Mouse (Mus musculus) thymus, postnatal 36 days (tissue): ENCODE data around the gene Kif13a.

Experiments used
- DNase-seq, 2 experiments: peaks; one replicate each; pipeline ENCODE4 v3.0.0; 2022; ENCODE audit warnings: mixed read lengths in 2 of 2

The Kif13a gene

GRCm38 (mm10) chr13:46880736-46881135, 48.9 kb downstream of the Kif13a start:
- no peak for DNase-seq

GRCm38 (mm10) chr13:46880243-46880642, 49.4 kb downstream of the Kif13a start:
- no peak for DNase-seq

GRCm38 (mm10) chr13:46877049-46877448, 52.6 kb downstream of the Kif13a start:
- no peak for DNase-seq

GRCm38 (mm10) chr13:46875377-46875776, 54.3 kb downstream of the Kif13a start:
- DNase-seq, result no peak

GRCm38 (mm10) chr13:46872732-46873131, 56.9 kb downstream of the Kif13a start:
- no peak for DNase-seq

GRCm38 (mm10) chr13:46872194-46872593, 57.5 kb downstream of the Kif13a start:
- no peak for DNase-seq

GRCm38 (mm10) chr13:46869464-46869863, 60.2 kb downstream of the Kif13a start:
- DNase-seq, result no peak

GRCm38 (mm10) chr13:46863169-46863748, 66.4 kb downstream of the Kif13a start:
- DNase-seq, result no peak

DNA sequence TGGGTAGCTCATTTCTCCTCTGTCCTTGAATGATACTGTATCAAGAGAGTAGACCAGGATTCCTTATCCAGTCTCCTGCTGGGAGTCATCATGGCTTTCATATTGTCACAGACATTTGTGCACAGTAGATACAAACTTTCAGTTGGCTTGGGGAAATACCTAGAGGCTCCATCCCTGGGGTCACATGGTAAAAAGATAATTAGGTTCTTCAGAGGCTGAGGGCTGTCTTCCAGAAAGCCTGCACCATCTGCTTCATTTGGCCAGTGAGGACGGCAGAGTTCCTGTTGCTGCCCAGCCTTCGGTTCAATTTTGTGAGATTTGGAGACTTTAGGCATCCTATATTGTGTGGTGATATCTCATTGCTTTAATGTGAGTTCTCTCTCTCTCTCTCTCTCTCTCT, 69.8 kb downstream of the Kif13a start:
- DNase-seq, result no peak

DNA sequence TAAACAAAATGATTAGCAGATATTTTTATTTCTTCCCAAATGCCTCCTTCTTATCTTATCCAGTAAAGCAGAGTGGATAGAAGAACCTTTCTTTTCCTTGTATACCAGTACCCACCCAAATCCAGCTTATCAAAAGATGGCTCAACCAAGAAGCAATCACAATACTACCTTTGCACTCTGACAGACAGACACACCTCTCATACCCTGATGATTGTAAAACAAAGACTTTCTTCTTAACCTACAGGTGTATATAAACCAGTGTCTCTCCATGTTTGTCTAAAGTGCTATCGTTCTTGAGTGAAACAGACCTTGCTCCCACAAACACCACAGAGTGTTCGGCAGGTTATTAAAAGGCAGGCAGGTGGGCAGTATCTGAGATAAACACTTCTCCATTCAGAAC, 70.5 kb downstream of the Kif13a start:
- DNase-seq, result no peak

- DNase-seq, result no peak
Measured at GRCm38 (mm10) chr13:46858835-46859152, 70.9 kb downstream of the Kif13a start.

DNA sequence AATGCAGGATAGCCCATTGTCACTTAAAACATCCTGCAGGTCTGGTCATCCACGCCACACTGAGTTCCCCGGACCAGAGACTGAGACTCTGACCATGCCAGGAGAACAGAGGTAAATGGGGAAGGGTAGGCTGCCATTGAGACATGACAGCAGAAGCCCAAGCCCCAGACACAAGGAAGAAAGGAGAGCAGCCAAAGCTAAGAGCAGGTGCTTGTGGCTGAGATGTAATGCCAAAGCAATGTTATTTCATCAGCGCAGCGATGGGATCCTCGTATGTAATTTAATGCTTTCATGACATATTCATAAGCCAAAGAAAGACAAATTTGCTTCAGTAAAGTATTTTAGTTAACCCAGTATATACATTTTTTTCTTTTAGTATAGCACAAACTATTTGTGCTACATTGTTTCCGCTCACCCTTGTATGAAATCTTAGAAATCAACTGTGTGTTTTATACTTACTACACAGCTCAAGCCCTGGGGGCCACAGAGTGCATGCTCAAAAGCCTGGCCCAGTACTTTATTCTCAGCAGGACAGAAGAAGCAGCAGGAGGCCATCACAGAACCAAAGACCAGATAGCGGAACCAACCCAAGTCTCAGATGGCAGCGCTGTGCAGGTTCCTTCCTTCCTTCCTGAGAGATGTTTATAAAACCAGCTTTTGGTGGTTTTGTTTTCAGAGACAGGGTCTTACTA, 71.4 kb downstream of the Kif13a start:
- no peak for DNase-seq

GRCm38 (mm10) chr13:46854456-46854855, 75.2 kb downstream of the Kif13a start:
- no peak for DNase-seq

GRCm38 (mm10) chr13:46852470-46852869, 77.2 kb downstream of the Kif13a start:
- no peak for DNase-seq

DNA sequence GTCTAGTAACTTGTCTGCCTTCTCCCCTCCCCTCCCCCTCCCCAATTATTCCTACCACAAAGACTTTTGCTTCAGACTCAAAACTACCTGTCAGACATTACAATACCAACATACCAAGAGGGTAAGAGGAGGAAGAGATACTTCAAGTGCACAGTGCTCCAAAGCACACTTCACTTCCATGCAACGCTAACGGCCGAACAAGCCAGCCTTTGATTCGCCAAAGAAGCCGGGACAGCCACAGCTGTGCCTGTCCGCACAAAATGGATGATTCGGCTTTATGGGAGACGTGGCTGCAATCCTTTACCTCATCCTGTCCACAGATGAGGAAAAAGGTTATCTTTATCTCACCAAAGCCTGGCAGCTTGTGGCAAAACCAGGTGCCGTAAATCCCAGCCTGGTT, 84.2 kb downstream of the Kif13a start:
- DNase-seq, result no peak

- DNase-seq, result peak in 1 of 2 experiments; percentile 9
Measured at GRCm38 (mm10) chr13:46844561-46845235, 85.0 kb downstream of the Kif13a start.

DNA sequence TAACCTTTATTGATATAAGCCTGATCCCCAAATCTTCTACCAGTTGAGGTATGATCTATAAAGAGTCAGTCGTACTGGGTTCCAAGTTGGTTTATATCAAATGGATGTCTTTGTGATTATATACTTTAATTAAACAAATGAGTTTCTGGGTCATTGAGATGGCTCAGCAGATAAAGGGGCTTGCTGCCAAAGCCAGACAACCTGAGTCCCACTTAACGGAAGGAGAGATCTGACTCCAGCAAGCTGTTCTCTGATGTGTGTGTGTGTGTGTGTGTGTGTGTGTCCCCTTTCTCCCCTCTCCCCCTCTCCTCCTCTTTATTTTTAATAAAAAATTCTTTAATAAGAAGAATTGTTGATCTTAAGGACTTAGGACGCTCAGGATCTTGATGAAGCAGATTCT, 86.0 kb downstream of the Kif13a start:
- no peak for DNase-seq

GRCm38 (mm10) chr13:46842185-46842584, 87.5 kb downstream of the Kif13a start:
- DNase-seq, result no peak

DNA sequence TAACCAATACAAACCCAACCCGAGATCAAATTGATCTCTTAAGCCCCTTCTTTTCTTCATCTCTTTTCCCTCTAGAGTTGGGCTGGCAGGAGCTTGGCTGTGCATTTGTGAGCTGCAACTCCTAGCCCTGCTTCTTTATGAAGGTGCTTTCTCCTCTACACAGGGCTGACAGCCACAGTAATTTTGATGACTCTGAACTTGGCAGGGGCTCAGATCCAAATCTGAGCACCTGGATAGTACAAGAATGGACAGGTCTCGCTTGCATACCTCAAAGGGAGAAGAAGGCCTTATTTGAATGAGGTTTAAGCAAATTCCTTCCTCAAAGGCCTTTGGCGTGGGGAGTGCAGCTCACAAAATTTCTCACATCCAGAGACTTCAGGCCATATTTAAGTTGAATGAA, 88.0 kb downstream of the Kif13a start:
- DNase-seq, result no peak

DNA sequence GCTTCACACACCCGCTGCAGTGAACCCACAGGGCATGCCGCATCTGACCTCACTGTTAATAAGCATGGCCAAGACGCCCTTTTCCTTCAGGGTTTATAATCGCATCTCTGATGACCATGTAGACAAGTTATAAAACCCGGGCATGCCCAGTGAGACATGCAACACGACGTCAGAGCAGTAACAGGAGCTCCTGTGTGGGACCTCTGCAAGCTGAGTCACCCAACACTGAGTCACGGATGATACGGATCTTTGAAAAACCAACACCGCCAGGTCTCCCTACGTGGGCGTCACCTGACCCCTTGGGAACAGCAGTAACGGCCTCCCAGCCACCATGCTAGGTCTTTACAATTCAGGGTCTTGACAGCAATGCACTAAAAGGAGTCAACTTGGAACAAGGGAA, 89.0 kb downstream of the Kif13a start:
- no peak for DNase-seq

- DNase-seq, result no peak
Measured at GRCm38 (mm10) chr13:46839236-46839635, 90.4 kb downstream of the Kif13a start.

GRCm38 (mm10) chr13:46838551-46838950, 91.1 kb downstream of the Kif13a start:
- no peak for DNase-seq

GRCm38 (mm10) chr13:46835351-46835750, 94.3 kb downstream of the Kif13a start:
- no peak for DNase-seq

DNA sequence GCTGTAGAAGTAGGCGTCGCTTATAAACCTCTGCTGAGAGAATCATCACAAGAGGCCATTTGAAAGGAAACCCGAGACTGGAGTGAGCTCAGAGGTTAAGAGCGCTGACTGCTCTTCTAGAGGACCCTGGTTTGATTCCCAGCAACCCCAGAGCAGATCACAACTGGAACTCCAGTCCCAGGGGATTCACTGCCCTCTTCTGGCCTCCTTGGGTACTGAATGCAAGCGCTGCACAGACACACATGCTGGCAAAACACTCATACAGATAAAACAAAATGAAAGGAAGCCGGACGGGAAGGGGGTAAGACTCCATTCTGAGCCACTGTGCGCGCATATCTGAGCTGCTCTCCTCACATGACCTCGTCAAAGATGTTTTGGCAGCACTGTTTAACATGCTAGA, 94.9 kb downstream of the Kif13a start:
- DNase-seq, result no peak

DNA sequence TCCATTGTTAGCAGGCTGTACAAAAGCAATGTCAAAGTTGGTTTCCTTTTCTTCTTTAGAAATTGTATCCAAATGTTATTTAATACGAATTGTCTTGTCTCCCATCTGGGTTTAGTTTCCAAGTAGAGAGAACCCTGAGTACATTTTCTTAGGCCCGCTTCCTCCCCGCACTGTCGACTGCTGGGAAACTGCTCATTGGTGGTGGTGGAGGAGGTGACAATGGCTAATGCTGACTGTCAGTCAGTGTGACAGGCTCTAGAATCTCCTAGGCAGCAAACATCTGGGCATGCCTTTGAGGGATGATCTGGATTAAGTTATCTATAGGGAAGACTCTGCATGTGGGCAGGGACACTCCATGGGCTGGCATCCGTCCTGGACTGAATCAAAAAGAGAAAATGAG, 96.1 kb downstream of the Kif13a start:
- no peak for DNase-seq
